Mouse (Mus musculus) testis, adult 10 weeks (tissue): Measurements from ENCODE around the gene Prg4. TPM values are rescaled to one million over a fixed set of nuclear protein-coding genes. Genes with fewer than 3 reads are reported as not detected.

ENCODE experiments used
- polyA plus RNA-seq: library from polyadenylated mRNA; stranded (reverse); fragments of 350-450 nt; fragmentation: Illumina TruSeq; extraction: RNeasy Lipid Tissue Mini Kit (QIAGEN cat#74804); gene quantifications from one replicate; pipeline ENCODE4 v1.2.3, GENCODE M21; 2014; ENCODE audit warnings: low read depth, low replicate concordance

The Prg4 gene
- 1.1 TPM for polyA plus RNA-seq

GRCm38 (mm10) chr1:150466132-150466531 is at the start of gene Prg4:
Gene Prg4, minus strand, starts transcription at chr1:150466165.

Other genes starting within 250 kb of the Prg4 start
- gene Pdc, start 146.7 kb downstream of the Prg4 start, polyA plus RNA-seq = not detected
- 114 TPM for gene Tpr, start 73.3 kb downstream of the Prg4 start, polyA plus RNA-seq
- gene Odr4, start 73.1 kb downstream of the Prg4 start, polyA plus RNA-seq = 37.1 TPM